Mouse (Mus musculus) midbrain, postnatal 0 days (tissue): ENCODE measurements at regions not wholly inside any gene's neighbourhood (a gene's known extent, or its start where the extent isn't known, plus 50 kb on each side); places are given as distances from the start of the nearest gene placed in this dataset.

Experiments used
- ATAC-seq: fragments of 200-750 bp; cut with Nextera tagmentation; 2 replicates; pipeline ENCODE4 v1.8.0; 2017; ENCODE audit warnings: moderate number of reproducible peaks, mild to moderate bottlenecking, moderate TSS enrichment, moderate library complexity; ENCODE audit not compliant: low FRiP score
- DNase-seq: peaks from one replicate; pipeline ENCODE4 v3.0.0-alpha.2; 2015; ENCODE audit warnings: low spot score
- H3K27ac ChIP-seq: fragments of 300-500 bp; sonication (generic); 2 replicates; pipeline ENCODE4 v1.5.1; 2014; ENCODE audit warnings: low read depth, mild to moderate bottlenecking, low read length, mixed read lengths
- H3K27me3 ChIP-seq: fragments of 300-500 bp; sonication (generic); 2 replicates; pipeline ENCODE4 v1.6.1; 2014; ENCODE audit warnings: low read length, control low read depth, mixed read lengths; ENCODE audit not compliant: insufficient read depth
- H3K36me3 ChIP-seq: fragments of 300-500 bp; sonication (generic); 2 replicates; pipeline ENCODE4 v1.6.1; 2014; ENCODE audit warnings: low read length, control low read depth, mixed read lengths; ENCODE audit not compliant: insufficient read depth
- H3K4me1 ChIP-seq: fragments of 300-500 bp; sonication (generic); 2 replicates; pipeline ENCODE4 v1.6.1; 2014; ENCODE audit warnings: mild to moderate bottlenecking, control low read depth, antibody characterized with exemption, low read length, mixed read lengths; ENCODE audit not compliant: insufficient read depth
- H3K4me2 ChIP-seq: fragments of 300-500 bp; sonication (generic); 2 replicates; pipeline ENCODE4 v1.6.1; 2014; ENCODE audit warnings: low read depth, mild to moderate bottlenecking, low read length, mixed read lengths; ENCODE audit not compliant: poor library complexity, severe bottlenecking
- H3K4me3 ChIP-seq: fragments of 300-500 bp; sonication (generic); 2 replicates; pipeline ENCODE4 v1.5.1; 2014; ENCODE audit warnings: low read depth, mild to moderate bottlenecking, low read length, moderate library complexity
- H3K9ac ChIP-seq: fragments of 300-500 bp; sonication (generic); replicated peaks from 2 replicates; pipeline ENCODE4 v1.6.1; 2014; ENCODE audit warnings: mild to moderate bottlenecking, low read length, moderate library complexity, mixed read lengths; ENCODE audit not compliant: poor library complexity, severe bottlenecking
- H3K9me3 ChIP-seq: fragments of 300-500 bp; sonication (generic); 2 replicates; pipeline ENCODE4 v1.6.1; 2016; ENCODE audit warnings: low read length, control low read depth
- CTCF ChIP-seq: IDR thresholded peaks from 2 replicates; pipeline ENCODE4 v1.5.1; 2016; ENCODE audit warnings: antibody characterized with exemption, mild to moderate bottlenecking
- WGBS: fragments of 180-500 bp; shearing (Covaris S2); extraction: QIAGEN DNeasy Blood & Tissue Kit; methylation state at CpG from one replicate; pipeline ENCODE4 v1.1.7; 2014; 5-methylcytosine and 5-hydroxymethylcytosine counted together

DNA sequence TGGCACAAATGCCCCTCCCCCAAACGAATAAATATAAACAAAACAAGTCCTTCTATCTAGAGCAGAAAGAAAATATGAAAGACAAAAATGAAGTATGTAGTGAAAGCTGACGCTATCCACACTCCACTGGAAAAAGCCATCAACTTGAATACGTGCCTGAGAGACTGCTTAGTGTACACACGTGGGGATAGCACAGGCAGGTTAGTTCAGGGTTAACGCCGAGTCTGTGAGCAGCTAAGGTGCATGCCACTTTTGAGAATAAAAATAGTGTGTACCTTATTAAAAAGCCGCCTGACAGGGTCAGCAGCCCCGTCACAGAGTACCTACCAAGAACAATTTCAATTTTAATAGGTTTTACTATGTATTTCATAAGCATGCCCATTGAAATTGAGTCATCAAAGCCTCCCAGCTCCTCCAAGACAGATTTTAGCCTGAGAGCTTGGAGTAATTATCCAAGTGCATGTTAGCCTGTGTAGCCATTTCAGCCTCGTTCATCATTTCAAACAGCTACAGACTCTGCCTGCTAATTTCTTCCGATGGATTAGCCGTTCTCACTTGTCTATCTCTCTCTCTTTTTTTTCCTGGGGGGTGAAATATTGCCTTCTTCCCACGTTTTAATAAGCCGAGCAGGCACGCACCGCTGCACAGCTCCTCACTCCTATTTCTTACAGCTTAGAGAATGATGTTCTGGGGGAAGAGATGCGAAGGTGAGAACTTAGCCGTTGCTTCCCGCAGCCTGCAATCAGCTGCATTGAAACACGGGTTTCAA lies 59.2 kb upstream of the Rrp15 start:
- no peak for TF ChIP-seq CTCF
- Histone ChIP-seq H3K4me3 (peak overlapping the region; percentile 14; the same call in 1 of the 2 replicates), H3K36me3 (no peaks in the 10 kb centered on the region), H3K9me3 (no peaks in the 10 kb centered on the region), H3K4me1 (no peaks in the 10 kb centered on the region), H3K27me3 (no peaks in the 10 kb centered on the region), H3K9ac (no peak overlapping the region), H3K4me2 (peak overlapping the region; percentile 44), H3K27ac (no peak overlapping the region)
- DNase-seq, result peak; percentile 48
- no peak for ATAC-seq
- WGBS, result 44% methylated on average over 19 of the region's 19 CpGs

DNA sequence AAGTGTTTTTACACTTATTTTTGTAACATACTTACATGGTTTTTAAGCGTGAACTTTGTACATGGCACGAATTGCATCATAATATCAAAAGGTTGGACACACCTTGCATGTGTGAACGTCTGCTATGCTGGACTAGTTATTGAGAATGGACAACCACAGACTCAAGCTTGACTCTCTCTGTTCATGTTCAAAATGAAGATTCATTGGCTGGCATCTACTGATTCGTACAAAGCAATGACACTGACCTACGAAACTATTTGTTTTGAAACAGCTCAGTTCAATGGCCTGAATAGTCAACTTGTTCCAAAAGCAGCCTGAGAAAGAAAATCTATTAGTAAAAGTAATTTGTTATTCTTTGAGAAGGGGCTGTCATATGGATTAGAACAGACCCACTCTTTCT lies 55.3 kb upstream of the Rrp15 start:
- H3K4me3 ChIP-seq, result no peak overlapping the region
- H3K4me2 ChIP-seq, result no peak overlapping the region
- H3K9ac ChIP-seq, result no peak overlapping the region
- ATAC-seq (no peak), DNase-seq (no peak)
- H3K9me3 ChIP-seq, result no peaks in the 10 kb centered on the region
- WGBS, result 91% methylated on average over 5 of the region's 5 CpGs
- no peaks in the 10 kb centered on the region for H3K4me1 ChIP-seq
- no peaks in the 10 kb centered on the region for H3K36me3 ChIP-seq
- H3K27ac ChIP-seq, result no peak overlapping the region
- no peak for TF ChIP-seq CTCF
- no peaks in the 10 kb centered on the region for H3K27me3 ChIP-seq
